Mouse (Mus musculus): ENCODE results near the gene Eif5a. TPM values are rescaled to one million over a fixed set of nuclear protein-coding genes. Genes with fewer than 3 reads are reported as not detected.
A peak's percentile ranks its signal among the peaks of the same experiment; 100 is the strongest.

Eif5a gene
- total and polyA plus RNA-seq, 3 experiments, result 1,419 to 3,314 (median 2,729) TPM

GRCm38 (mm10) chr11:69871822-69872221 is 49.9 kb downstream of the Eif5a start:
- DNase-seq (ENCODE audit: extremely low read depth), result peak; percentile 86
- peak; percentile 34; the same call in 1 of the 2 replicates for TF ChIP-seq BHLHE40 (IDR thresholded peaks at IDR 0.05; ENCODE audit: low read depth, low read length)
- TF ChIP-seq JUND (conservative IDR thresholded peaks at IDR 0.05; ENCODE audit: low read depth, low read length), result peak; percentile 55; the same call in 1 of the 2 replicates
- no peak for TF ChIP-seq ZKSCAN1 (IDR thresholded peaks at IDR 0.05; ENCODE audit: borderline replicate concordance, low read depth, low read length)
- no peak for TF ChIP-seq HCFC1 (IDR thresholded peaks at IDR 0.05; ENCODE audit: low read depth, low read length)
- TF ChIP-seq RAD21 (IDR thresholded peaks at IDR 0.05; ENCODE audit: low read depth, low read length), result no peak
- peak; percentile 14; the same call in 1 of the 2 replicates for TF ChIP-seq JUN (IDR thresholded peaks at IDR 0.05; ENCODE audit: insufficient read depth, low read depth, low read length)
- no peak for TF ChIP-seq MYC (IDR thresholded peaks at IDR 0.05; ENCODE audit: low read depth, low read length)
- no peak for TF ChIP-seq PAX5 (IDR thresholded peaks at IDR 0.05; ENCODE audit: low read length)
- no peak for TF ChIP-seq CHD1 (IDR thresholded peaks at IDR 0.05; ENCODE audit: low read depth, low read length)
- TF ChIP-seq EP300 (IDR thresholded peaks at IDR 0.05; ENCODE audit: low read length), result peak; percentile 74
- TF ChIP-seq NRF1 (IDR thresholded peaks at IDR 0.05; ENCODE audit: low read depth, low read length), result no peak
- TF ChIP-seq E2F4 (IDR thresholded peaks at IDR 0.05; ENCODE audit: insufficient replicate concordance, low read depth, low read length), result no peak
- no peak for TF ChIP-seq ELF1 (IDR thresholded peaks at IDR 0.05; ENCODE audit: low read depth, low read length)
- TF ChIP-seq GABPA (IDR thresholded peaks at IDR 0.05; ENCODE audit: insufficient replicate concordance, low read depth, low read length), result no peak
- TF ChIP-seq MAZ (IDR thresholded peaks at IDR 0.05; ENCODE audit: low read depth, low read length), result no peak; the same call in 1 of the 2 replicates
- no peak for TF ChIP-seq USF2 (conservative IDR thresholded peaks at IDR 0.05; ENCODE audit: low read depth, low read length)
- TF ChIP-seq SIN3A (IDR thresholded peaks at IDR 0.05; ENCODE audit: low read length), result no peak
- 0 out of 2 replicates have a peak, but pooled peaks have one; percentile 13 for TF ChIP-seq NELFE (IDR thresholded peaks at IDR 0.05; ENCODE audit: low read depth, low read length)
- no peak for TF ChIP-seq POLR2AphosphoS2 (IDR thresholded peaks at IDR 0.05; ENCODE audit: low read depth, low read length)
- TF ChIP-seq MXI1 (IDR thresholded peaks at IDR 0.05; ENCODE audit: low read depth, low read length), result no peak
- no peak for TF ChIP-seq MAFK (IDR thresholded peaks at IDR 0.05; ENCODE audit: insufficient replicate concordance, low read length)
- TF ChIP-seq MAX (IDR thresholded peaks at IDR 0.05; ENCODE audit: low read length), result no peak
- TF ChIP-seq RCOR1 (conservative IDR thresholded peaks at IDR 0.05; ENCODE audit: low read depth, low read length), result no peak
- TF ChIP-seq ZNF384 (IDR thresholded peaks at IDR 0.05; ENCODE audit: low read depth, low read length), result peak; percentile 92
- TF ChIP-seq CTCF (conservative IDR thresholded peaks at IDR 0.05 in 1 of 2, IDR thresholded peaks at IDR 0.05 in 1 of 2; ENCODE audit: low read depth in 2 of 2, low read length in 2 of 2), result no peak
- TF ChIP-seq CHD2 (IDR thresholded peaks at IDR 0.05; ENCODE audit: low read length), result 0 out of 2 replicates have a peak, but pooled peaks have one; percentile 14
- peak; percentile 65 for TF ChIP-seq ETS1 (conservative IDR thresholded peaks at IDR 0.05; ENCODE audit: low read depth, low read length)
- no peak for TF ChIP-seq MEF2A (IDR thresholded peaks at IDR 0.05; ENCODE audit: borderline replicate concordance, low read depth, low read length)
- TF ChIP-seq TBP (conservative IDR thresholded peaks at IDR 0.05; ENCODE audit: low read depth, low read length), result 0 out of 2 replicates have a peak, but pooled peaks have one; percentile 21
- TF ChIP-seq POLR2A (IDR thresholded peaks at IDR 0.05; ENCODE audit: low read depth, low read length), result no peak
- 0 out of 2 replicates have a peak, but pooled peaks have one; percentile 42 for TF ChIP-seq KAT2A (IDR thresholded peaks at IDR 0.05; ENCODE audit: insufficient replicate concordance, low read length)
- TF ChIP-seq SMC3 (IDR thresholded peaks at IDR 0.05; ENCODE audit: low read depth, low read length), result no peak
- TF ChIP-seq IRF4 (IDR thresholded peaks at IDR 0.05; ENCODE audit: low read depth, low read length), result peak; percentile 87
- TF ChIP-seq TCF12 (IDR thresholded peaks at IDR 0.05; ENCODE audit: low read depth, low read length), result peak; percentile 83; the same call in 1 of the 2 replicates
- no peak for TF ChIP-seq UBTF (IDR thresholded peaks at IDR 0.05; ENCODE audit: low read depth, low read length)
- no peak for TF ChIP-seq ZC3H11A (IDR thresholded peaks at IDR 0.05; ENCODE audit: low read depth, low read length)
- TF ChIP-seq USF1 (IDR thresholded peaks at IDR 0.05; ENCODE audit: low read depth, low read length), result no peak
- TF ChIP-seq ZMIZ1 (IDR thresholded peaks at IDR 0.05; ENCODE audit: low read depth, low read length), result no peak
- Histone ChIP-seq H3K27me3 (replicated peaks) (peaks cover 13% of the 10 kb centered on the region), H3K4me2 (ENCODE audit: insufficient read depth, low read depth, poor library complexity, severe bottlenecking) (no peak overlapping the region), H3K4me3 (replicated peaks in 1 of 3; ENCODE audit: low read depth in 2 of 3, low read length in 2 of 3, poor library complexity in 1 of 3) (no peak overlapping the region), H3K9me3 (replicated peaks; ENCODE audit: low read length) (no peaks in the 10 kb centered on the region), H3K79me2 (replicated peaks; ENCODE audit: control insufficient read depth, extremely low read depth, insufficient read depth, poor library complexity, severe bottlenecking) (no peaks in the 10 kb centered on the region), H3K27ac (ENCODE audit: insufficient read depth, low read depth) (no peak overlapping the region), H3K4me1 (ENCODE audit: control insufficient read depth in 1 of 2, insufficient read depth in 2 of 2) (peaks cover 4 to 46% of the 10 kb centered on the region in 2 experiments), H3K36me3 (replicated peaks in 1 of 2; ENCODE audit: control insufficient read depth in 1 of 2, insufficient read depth in 1 of 2, low read length in 1 of 2) (no peaks in the 10 kb centered on the region), H3K9ac (ENCODE audit: insufficient read depth, low read depth) (no peak overlapping the region)
- in situ Hi-C loops (cut with MboI; ENCODE audit: low pct_ligation_motif_present, low pct_unique_long_range_greater_than_20kb, low sequenced_read_pairs) (no loop called here), dilution Hi-C loops (cut with MboI; ENCODE audit: extremely low pct_ligation_motif_present, extremely low pct_unique_long_range_greater_than_20kb, low sequenced_read_pairs) (no loop called here)
